Mouse (Mus musculus) retina, postnatal 7 days (tissue): ENCODE data around the gene Skida1.

ENCODE experiments used
- DNase-seq: peaks from one replicate; pipeline ENCODE4 v3.0.0-alpha.2; 2012; ENCODE audit warnings: low read depth, low spot score

Skida1 gene

GRCm38 (mm10) chr2:18015581-18015980 lies 33.3 kb downstream of the Skida1 start:
- no peak for DNase-seq

- no peak for DNase-seq
Measured at GRCm38 (mm10) chr2:18012866-18013265, 36.0 kb downstream of the Skida1 start.

GRCm38 (mm10) chr2:18011226-18011625 lies 37.6 kb downstream of the Skida1 start:
- no peak for DNase-seq

- no peak for DNase-seq
Measured at GRCm38 (mm10) chr2:18005137-18005536, 43.7 kb downstream of the Skida1 start.

GRCm38 (mm10) chr2:18004286-18004685 lies 44.6 kb downstream of the Skida1 start:
- DNase-seq, result no peak

GRCm38 (mm10) chr2:18002306-18002705 lies 46.5 kb downstream of the Skida1 start:
- DNase-seq, result no peak

GRCm38 (mm10) chr2:17996858-17997257 lies 52.0 kb downstream of the Skida1 start, which contains the start of gene H2al2a:
H2al2a (minus strand) TSS chr2:17996958.
- DNase-seq, result no peak
